ENCODE assay signal across 13 mouse cellular contexts in the genomic region with DNA sequence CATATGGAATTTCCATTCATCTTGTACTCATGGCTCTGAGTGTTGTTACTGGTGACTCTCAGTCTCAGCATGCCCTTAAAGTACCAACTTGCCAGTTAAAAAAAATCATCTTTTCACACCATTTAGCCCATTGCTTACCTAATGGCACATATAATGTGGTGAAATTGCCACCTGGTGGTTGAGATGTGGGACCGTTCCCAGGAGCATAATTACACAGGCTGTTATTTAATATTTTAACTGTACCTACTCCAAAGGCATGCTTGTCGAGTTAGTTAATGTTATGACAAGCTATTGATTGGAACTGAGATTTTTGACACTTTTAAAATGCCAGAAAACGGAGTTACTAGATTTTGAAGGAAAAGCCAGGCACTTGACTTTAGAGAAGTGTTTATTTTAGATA.
A peak's percentile ranks its signal among the peaks of the same experiment; 100 is the strongest.
DNase-seq lines count a peak whose midpoint lies in the region; ATAC-seq and TF ChIP-seq lines count a peak whose summit lies in the region.
"Had no signal": no experiment of that assay in that cellular context is flagged by ENCODE, and none has a peak within 500 bp of the region (broad histone marks: within the 10 kb centered on the region; RNA-seq: fewer than 3 reads in every experiment).

No protein-coding gene starts in this region.

- no peak overlapping the region for H3K9ac ChIP-seq in forebrain, embryonic 12.5 days
- H3K9ac ChIP-seq in midbrain, postnatal 0 days (replicated peaks; ENCODE audit: low read length, poor library complexity, severe bottlenecking), result no peak overlapping the region
- no peak overlapping the region for H3K9ac ChIP-seq in midbrain, embryonic 15.5 days
- H3K9ac ChIP-seq: embryonic facial prominence, embryonic 15.5 days had no signal

- H3K4me3 ChIP-seq in forebrain, embryonic 12.5 days (replicated peaks), result no peak overlapping the region
- H3K4me3 ChIP-seq in forebrain, embryonic 10.5 days, result no peak overlapping the region
- no peak overlapping the region for H3K4me3 ChIP-seq in layer of hippocampus, adult 2 months
- H3K4me3 ChIP-seq in midbrain, postnatal 0 days (ENCODE audit: low read depth, low read length), result no peak overlapping the region
- no peak overlapping the region for H3K4me3 ChIP-seq in midbrain, embryonic 15.5 days
- H3K4me3 ChIP-seq: embryonic facial prominence, embryonic 15.5 days had no signal

- no peak overlapping the region for H3K27ac ChIP-seq in forebrain, embryonic 12.5 days
- H3K27ac ChIP-seq in forebrain, embryonic 10.5 days, result no peak overlapping the region
- no peak overlapping the region for H3K27ac ChIP-seq in layer of hippocampus, adult 2 months
- no peak overlapping the region for H3K27ac ChIP-seq in midbrain, postnatal 0 days (ENCODE audit: low read depth, low read length)
- no peak overlapping the region for H3K27ac ChIP-seq in midbrain, embryonic 15.5 days
- H3K27ac ChIP-seq: embryonic facial prominence, embryonic 15.5 days had no signal

- H3K4me1 ChIP-seq in forebrain, embryonic 12.5 days, result peaks cover 2% of the 10 kb centered on the region
- peaks cover 8% of the 10 kb centered on the region for H3K4me1 ChIP-seq in forebrain, embryonic 10.5 days
- H3K4me1 ChIP-seq in midbrain, postnatal 0 days (ENCODE audit: insufficient read depth, low read length), result peaks cover 2% of the 10 kb centered on the region; the same call in 1 of the 2 replicates
- peaks cover 3% of the 10 kb centered on the region; the same call in 1 of the 2 replicates for H3K4me1 ChIP-seq in midbrain, embryonic 15.5 days
- H3K4me1 ChIP-seq: embryonic facial prominence, embryonic 15.5 days had no signal

- WGBS in forebrain, embryonic 12.5 days, result 57% methylated on average over 3 of the region's 3 CpGs
- WGBS in forebrain, embryonic 10.5 days, result 77% methylated on average over 3 of the region's 3 CpGs
- 60% methylated on average over 3 of the region's 3 CpGs for WGBS in midbrain, postnatal 0 days
- WGBS in midbrain, embryonic 15.5 days, result 63% methylated on average over 3 of the region's 3 CpGs

- DNase-seq in forebrain, embryonic 10.5 days (ENCODE audit: extremely low spot score, low spot score), result no peak
- DNase-seq in layer of hippocampus, adult 2 months (ENCODE audit: low spot score in 2 of 2), result no peak
- no peak for DNase-seq in layer of hippocampus, adult 9-10 months (ENCODE audit: low spot score)
- no peak for DNase-seq in midbrain, postnatal 0 days (ENCODE audit: low spot score)
- DNase-seq in telencephalon, adult 2 months (ENCODE audit: low read depth, low spot score), result peak; percentile 12
- DNase-seq in urinary bladder, postnatal 4 days (ENCODE audit: low spot score in 2 of 2), result no peak
- DNase-seq: cerebellum, adult 9-11 months; heart, postnatal 36 days; liver; right cerebral cortex, postnatal 14 days had no signal

- no peaks in the 10 kb centered on the region for H3K27me3 ChIP-seq in forebrain, embryonic 12.5 days
- no peaks in the 10 kb centered on the region for H3K27me3 ChIP-seq in forebrain, embryonic 10.5 days (ENCODE audit: poor library complexity, severe bottlenecking)
- H3K27me3 ChIP-seq in midbrain, postnatal 0 days (ENCODE audit: insufficient read depth, low read length), result no peaks in the 10 kb centered on the region
- no peaks in the 10 kb centered on the region for H3K27me3 ChIP-seq in midbrain, embryonic 15.5 days (replicated peaks)
- H3K27me3 ChIP-seq: embryonic facial prominence, embryonic 15.5 days had no signal

- ATAC-seq in forebrain, embryonic 12.5 days (ENCODE audit: low FRiP score), result 0 out of 2 replicates have a peak, but pooled peaks have one; percentile 53
- no peak for ATAC-seq in midbrain, postnatal 0 days (ENCODE audit: low FRiP score)
- no peak for ATAC-seq in midbrain, embryonic 15.5 days (replicated peaks)

- no peaks in the 10 kb centered on the region for H3K36me3 ChIP-seq in forebrain, embryonic 12.5 days (replicated peaks)
- H3K36me3 ChIP-seq in forebrain, embryonic 10.5 days (replicated peaks), result no peaks in the 10 kb centered on the region
- H3K36me3 ChIP-seq in midbrain, postnatal 0 days (ENCODE audit: insufficient read depth, low read length), result no peaks in the 10 kb centered on the region
- H3K36me3 ChIP-seq in midbrain, embryonic 15.5 days (replicated peaks), result no peaks in the 10 kb centered on the region
- H3K36me3 ChIP-seq: embryonic facial prominence, embryonic 15.5 days had no signal

- TF ChIP-seq CTCF in layer of hippocampus, adult 2 months (conservative IDR thresholded peaks at IDR 0.05), result peak; percentile 58
- peak; percentile 50 for TF ChIP-seq CTCF in midbrain, postnatal 0 days (IDR thresholded peaks at IDR 0.05)

- H3K4me2 ChIP-seq in forebrain, embryonic 12.5 days, result no peak overlapping the region
- H3K4me2 ChIP-seq in midbrain, postnatal 0 days (ENCODE audit: low read depth, low read length, poor library complexity, severe bottlenecking), result no peak overlapping the region
- H3K4me2 ChIP-seq in midbrain, embryonic 15.5 days, result no peak overlapping the region
- H3K4me2 ChIP-seq: embryonic facial prominence, embryonic 15.5 days had no signal

- H3K9me3 ChIP-seq in forebrain, embryonic 12.5 days, result no peaks in the 10 kb centered on the region
- H3K9me3 ChIP-seq in forebrain, embryonic 10.5 days, result no peaks in the 10 kb centered on the region
- H3K9me3 ChIP-seq in midbrain, postnatal 0 days (ENCODE audit: low read length), result no peaks in the 10 kb centered on the region
- H3K9me3 ChIP-seq in midbrain, embryonic 15.5 days, result no peaks in the 10 kb centered on the region
- H3K9me3 ChIP-seq: embryonic facial prominence, embryonic 15.5 days had no signal
